Mouse (Mus musculus): Measurements from ENCODE around the gene Plac8.

GRCm38 (mm10) chr5:100598961-100599463, 27.0 kb upstream of the Plac8 start:
- no peak for TF ChIP-seq CTCF (IDR thresholded peaks at IDR 0.05; ENCODE audit: low read depth)
- TF ChIP-seq EP300 (IDR thresholded peaks at IDR 0.05; ENCODE audit: low read depth) = no peak

All from heart, postnatal 0 days (tissue).